Mouse (Mus musculus) adrenal gland, postnatal 14 days (tissue): ENCODE results near the gene Angpt4. TPM values are rescaled to one million over a fixed set of nuclear protein-coding genes. Genes with fewer than 3 reads are reported as not detected.

Experiments used
- DNase-seq: peaks from one replicate; pipeline ENCODE4 v3.0.0; 2021; ENCODE audit warnings: mixed read lengths
- long read RNA-seq, 2 experiments: library from polyadenylated mRNA; stranded (forward); transcript quantifications; one replicate each; pipeline ENCODE4 v2.0.0; 2021
- total RNA-seq: library from RNA; stranded (reverse); gene quantifications from 2 replicates; pipeline ENCODE4 v1.2.3, GENCODE M21; 2021

Gene Angpt4
- total RNA-seq: 0.26 and 0.33 TPM in 2 replicates
- long read RNA-seq, experiment 1: 0 reads
- long read RNA-seq, experiment 2, partial matches to known transcripts: 0 of 1 reads
- long read RNA-seq, experiment 2, other reads (novel, unspliced or antisense): 0 of 1 reads

DNA sequence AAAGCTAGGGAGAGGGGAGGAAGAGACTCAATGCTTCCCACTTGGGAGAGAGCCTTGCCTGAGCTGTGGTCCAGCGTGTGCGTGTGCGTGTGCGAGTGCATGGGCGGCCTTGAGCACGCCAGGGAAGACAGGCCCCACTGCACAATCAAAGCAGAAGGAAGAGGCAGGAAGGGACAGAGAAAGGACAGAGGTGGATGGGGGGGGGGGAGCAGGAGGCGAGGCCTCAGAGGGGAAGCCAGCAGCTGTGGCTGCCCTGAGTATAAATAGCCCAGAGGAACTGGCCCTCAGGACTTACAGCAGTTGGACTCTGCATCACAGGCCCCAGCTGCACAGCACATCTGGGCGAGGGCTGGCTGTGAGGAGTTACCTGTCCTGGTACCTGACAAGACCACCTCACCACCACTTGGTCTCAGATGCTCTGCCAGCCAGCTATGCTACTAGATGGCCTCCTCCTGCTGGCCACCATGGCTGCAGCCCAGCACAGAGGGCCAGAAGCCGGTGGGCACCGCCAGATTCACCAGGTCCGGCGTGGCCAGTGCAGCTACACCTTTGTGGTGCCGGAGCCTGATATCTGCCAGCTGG lies at the start of gene Angpt4:
Gene Angpt4 (plus strand): TSS at position 292 of the 582 bp plus-strand sequence.
- no peak for DNase-seq

DNA sequence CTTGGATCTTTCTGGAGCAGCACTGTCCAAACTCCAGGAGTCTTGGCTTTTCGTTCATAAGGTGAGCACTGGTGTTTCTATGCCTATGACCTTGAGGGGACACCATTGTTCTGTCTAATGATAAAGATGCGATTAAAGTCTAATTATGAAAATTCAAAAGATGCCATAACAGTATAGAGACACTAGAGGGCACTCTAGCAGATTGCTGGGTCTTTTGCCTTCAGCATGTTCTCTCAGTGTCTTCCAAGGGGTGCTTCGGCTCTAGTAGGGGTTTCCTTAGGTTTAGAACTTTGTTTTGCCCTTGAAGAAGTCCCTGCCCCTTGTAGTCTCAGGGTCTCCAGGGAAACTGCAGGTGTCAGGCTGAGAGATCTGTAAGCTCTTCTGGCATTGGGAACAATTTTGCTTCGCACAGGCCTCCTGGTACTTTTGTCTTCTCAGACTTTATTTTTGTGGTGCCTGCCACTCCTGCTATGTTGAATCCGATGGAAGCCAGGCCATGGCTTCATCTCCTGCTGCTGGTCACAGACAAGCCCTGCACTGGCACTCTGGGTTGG lies 48.7 kb upstream of the Angpt4 start:
- no peak for DNase-seq

GRCm38 (mm10) chr2:151864941-151865340 lies 46.1 kb upstream of the Angpt4 start:
- DNase-seq: no peak

- peak; percentile 78 for DNase-seq
Measured at GRCm38 (mm10) chr2:151866487-151866886, 44.5 kb upstream of the Angpt4 start.

DNA sequence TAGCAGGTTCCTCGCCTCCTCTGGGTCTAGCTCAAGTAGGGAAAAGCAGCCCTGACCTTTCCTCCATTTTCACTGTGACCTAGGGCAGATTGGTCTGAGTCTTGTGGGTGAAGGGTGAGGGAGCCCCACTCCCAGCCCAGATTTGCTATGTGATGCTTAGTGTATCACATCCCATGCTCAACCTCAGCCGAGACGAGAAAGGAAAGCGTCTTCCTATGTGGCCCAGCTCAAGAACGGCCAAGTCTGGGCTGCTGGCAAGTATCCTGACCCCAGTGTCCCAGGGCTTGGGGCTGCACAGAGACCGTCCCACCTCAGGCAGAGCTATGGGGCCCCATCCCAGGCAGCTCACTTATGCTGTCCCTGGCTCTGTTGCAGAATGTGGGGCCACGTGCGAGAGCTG lies 42.8 kb upstream of the Angpt4 start:
- no peak for DNase-seq

GRCm38 (mm10) chr2:151874551-151874950 lies 36.5 kb upstream of the Angpt4 start:
- peak; percentile 60 for DNase-seq

GRCm38 (mm10) chr2:151876012-151876485 lies 35.0 kb upstream of the Angpt4 start:
- DNase-seq: peak; percentile 68

DNA sequence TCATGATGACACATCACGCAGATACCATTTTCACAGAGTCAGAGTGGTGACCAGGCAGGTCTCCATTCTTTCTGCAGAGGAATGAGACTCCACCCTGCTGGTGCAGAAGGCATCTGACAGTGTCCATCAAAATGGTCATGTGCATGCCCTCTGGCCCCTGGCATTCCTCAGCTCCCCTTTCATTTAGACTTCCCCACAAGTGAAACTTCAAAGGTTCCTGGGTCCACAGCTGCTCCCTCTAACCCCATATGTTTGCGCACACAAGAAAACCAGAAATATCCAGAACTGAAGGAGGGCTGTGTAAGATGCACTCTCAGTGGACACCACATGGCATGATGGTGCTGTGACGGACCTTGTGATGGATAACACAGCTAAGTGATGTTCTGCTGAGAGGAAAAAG lies 32.4 kb upstream of the Angpt4 start:
- DNase-seq: no peak

GRCm38 (mm10) chr2:151879760-151880159 lies 31.2 kb upstream of the Angpt4 start:
- no peak for DNase-seq

DNA sequence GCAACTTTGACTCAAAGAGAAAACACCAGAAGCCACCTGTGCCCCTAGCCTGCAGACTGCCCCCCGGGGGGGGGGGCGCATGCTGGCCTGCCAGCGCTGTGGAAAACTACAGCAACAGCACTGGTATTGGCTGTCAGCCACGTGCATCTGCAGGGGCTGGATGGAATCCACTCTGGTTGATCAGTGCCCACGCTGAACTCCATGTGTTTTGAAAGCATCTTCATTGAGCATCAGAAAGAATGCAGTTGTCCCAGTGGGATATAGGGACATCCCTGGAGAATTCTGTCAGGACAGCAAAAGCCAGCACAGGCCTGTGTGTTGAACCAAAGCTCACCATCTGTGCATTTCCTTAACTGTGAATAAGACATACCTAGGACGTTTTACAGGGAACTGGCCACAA lies 20.0 kb upstream of the Angpt4 start:
- no peak for DNase-seq

- DNase-seq: no peak
Measured at GRCm38 (mm10) chr2:151893122-151893774, 17.8 kb upstream of the Angpt4 start.

- DNase-seq: peak; percentile 45
Measured at GRCm38 (mm10) chr2:151894209-151894980, 16.6 kb upstream of the Angpt4 start.

GRCm38 (mm10) chr2:151895911-151896310 lies 15.1 kb upstream of the Angpt4 start:
- DNase-seq: no peak

DNA sequence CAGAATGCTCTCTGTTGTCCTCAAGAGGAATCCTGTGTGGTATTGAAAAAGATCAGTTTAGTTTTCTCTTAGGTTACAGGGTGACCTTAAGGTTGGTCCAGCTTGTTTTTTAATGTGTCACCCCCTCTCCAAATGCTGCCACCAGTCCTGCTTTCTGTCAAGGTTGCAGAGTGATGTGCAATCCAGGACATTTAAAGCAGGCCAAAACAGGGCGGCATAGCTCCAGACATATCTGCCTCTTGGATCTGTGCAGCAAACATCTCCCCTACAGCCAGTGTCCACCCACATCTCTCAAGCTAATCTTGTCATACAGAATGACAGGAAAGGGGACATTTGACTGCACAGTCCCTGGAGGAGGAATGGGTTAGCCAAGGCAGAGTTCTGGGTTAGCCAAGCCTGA lies 12.9 kb upstream of the Angpt4 start:
- DNase-seq: peak; percentile 35

DNA sequence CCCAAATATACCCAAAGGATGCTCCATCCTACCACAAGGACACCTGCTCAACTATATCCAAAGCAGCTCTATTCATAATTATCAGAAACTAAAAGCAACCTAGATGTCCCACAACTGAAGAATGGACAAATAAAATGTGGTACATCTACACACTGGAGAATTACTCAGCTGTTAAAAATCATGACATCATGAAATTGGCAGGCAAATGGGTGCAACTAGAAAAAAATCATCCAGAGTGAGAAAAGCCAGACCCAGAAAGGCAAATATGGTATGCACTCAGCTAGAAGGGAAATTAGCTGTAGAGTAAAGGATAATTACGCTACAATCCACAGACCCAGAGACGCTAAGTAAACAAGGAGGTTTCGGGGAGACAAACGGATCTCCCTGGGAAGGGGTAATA lies 10.2 kb upstream of the Angpt4 start:
- DNase-seq: no peak

DNA sequence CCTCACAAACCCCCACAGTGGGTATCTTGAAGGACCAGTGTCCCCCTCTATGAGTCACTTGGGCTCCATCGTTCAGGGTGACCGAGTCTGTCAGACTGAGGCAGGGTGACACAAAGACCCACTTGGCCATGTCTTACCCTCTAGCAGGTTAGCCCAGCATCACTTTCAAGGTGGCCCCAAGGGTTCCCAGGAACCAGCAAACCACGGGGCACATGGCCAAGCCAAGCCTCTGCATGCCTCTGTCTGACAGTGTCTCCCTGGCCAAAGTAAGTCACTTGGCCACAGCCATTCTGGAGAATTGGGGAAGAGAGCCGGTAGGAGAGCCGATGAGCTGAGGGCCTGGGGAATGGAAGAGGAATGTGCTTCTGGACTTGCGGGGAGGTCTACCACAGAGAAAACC lies 7.7 kb upstream of the Angpt4 start:
- no peak for DNase-seq

DNA sequence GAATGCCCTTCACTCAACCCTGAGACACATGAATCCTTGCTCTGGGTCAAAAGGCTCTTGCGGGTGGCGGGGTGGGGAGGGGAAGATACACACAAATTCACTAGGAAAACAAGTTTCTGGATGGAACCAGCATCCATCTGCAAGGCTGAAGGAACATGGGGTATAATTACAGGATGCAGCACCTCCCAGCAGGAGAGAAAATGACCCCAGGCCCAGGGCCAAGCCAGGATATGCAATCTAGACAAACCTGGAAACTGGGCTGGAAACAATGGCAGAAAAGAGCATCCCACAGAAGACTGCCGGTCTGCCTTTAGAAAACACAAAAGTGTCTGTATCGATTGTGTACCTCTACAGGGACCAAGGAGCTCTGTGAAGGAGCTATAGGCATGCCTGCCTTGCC lies 7.1 kb upstream of the Angpt4 start:
- no peak for DNase-seq

GRCm38 (mm10) chr2:151904636-151905035 lies 6.4 kb upstream of the Angpt4 start:
- no peak for DNase-seq

DNA sequence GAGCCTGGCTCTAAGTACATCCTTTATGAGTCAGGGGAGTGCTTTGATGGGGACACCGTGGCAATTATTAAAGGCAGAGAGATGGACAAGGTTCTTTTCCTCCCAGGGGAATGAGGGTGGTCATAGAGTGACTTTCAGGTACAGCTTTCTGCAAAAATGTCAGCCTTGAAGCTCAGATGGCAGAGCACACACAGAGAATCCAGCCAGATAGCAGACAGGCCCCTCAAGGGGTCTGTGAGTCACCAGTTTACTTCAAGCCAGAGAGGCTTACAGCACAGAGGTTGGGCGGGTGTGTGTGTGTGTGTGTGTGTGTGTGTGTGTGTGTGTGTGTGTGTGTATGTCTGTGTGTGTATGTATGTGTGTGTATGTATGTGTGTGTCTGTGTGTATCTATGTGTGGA lies 4.0 kb upstream of the Angpt4 start:
- no peak for DNase-seq

GRCm38 (mm10) chr2:151909386-151909785 lies 1.6 kb upstream of the Angpt4 start:
- DNase-seq: no peak

DNA sequence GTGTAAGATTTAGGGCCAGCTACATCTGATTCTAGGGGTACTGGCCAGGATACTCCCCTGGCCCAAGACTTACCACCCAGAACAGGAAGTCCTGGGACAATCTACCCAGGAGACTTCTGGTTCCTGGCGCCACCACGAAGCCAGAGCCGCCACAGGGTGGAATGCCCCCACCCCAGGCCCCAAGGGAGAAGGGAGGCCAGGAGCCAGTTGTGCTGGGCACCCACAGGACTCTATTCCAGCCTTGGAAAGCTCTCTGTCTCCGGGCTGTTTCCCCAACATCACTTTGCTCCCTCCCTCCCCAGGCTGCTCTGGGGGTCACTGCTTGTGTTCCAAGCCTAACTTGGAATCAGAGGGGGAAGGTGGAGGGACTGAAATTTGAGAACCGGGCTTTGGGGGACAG lies 512 bp upstream of the Angpt4 start:
- DNase-seq: peak; percentile 66

GRCm38 (mm10) chr2:151911751-151912150 lies 741 bp downstream of the Angpt4 start:
- no peak for DNase-seq

DNA sequence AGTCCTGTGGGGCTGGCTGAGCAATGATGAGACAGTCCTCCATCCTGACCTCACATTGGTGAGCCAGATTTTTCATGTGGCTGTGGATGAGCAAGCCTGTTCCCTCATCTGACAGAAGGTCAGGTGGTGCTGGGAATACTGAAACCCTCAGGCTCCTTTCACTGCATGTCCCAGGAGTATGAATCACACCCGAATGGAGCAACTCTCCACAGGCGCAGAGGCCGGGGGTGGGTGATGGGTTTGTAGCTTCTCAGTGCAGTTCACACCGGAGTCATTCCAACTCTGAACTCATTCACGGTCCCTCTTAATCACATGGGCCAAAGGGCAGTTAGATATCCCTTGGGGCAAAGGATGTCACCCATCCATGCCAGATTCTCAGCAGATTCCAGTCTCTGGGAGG lies 3.1 kb downstream of the Angpt4 start:
- DNase-seq: peak; percentile 60
